Mouse (Mus musculus): ENCODE results near the gene Mgmt. TPM values are rescaled to one million over a fixed set of nuclear protein-coding genes. Genes with fewer than 3 reads are reported as not detected.

The Mgmt gene
- polyA plus RNA-seq, 2 experiments: 1.3 to 3.4 TPM

GRCm38 (mm10) chr7:137020195-137020594 is 125.8 kb downstream of the Mgmt start:
- TF ChIP-seq CTCF (IDR thresholded peaks at IDR 0.05; ENCODE audit: low read depth): no peak
- TF ChIP-seq EP300 (IDR thresholded peaks at IDR 0.05; ENCODE audit: low read depth): no peak
- no peaks in the 10 kb centered on the region for H3K4me1 ChIP-seq (replicated peaks; ENCODE audit: control insufficient read depth in 2 of 2, insufficient read depth in 2 of 2, low read length in 1 of 2)
- no peaks in the 10 kb centered on the region for H3K27me3 ChIP-seq (ENCODE audit: control insufficient read depth, insufficient read depth, low read length)
- 65% methylated on average over 6 of the region's 6 CpGs for WGBS (ENCODE audit: insufficient replicate concordance)
- ATAC-seq (ENCODE audit: insufficient read depth): no peak
- no peaks in the 10 kb centered on the region for H3K36me3 ChIP-seq (replicated peaks; ENCODE audit: control insufficient read depth, insufficient read depth, low read depth)
- no peak overlapping the region for H3K9ac ChIP-seq (replicated peaks)
- no peak overlapping the region for H3K4me2 ChIP-seq (ENCODE audit: low read depth)
- no peak overlapping the region for H3K4me3 ChIP-seq (ENCODE audit: insufficient read depth in 1 of 2, low read depth in 2 of 2, low read length in 2 of 2)
- no peak for DNase-seq (ENCODE audit: low read depth in 3 of 3, low spot score in 3 of 3)
- H3K9me3 ChIP-seq (ENCODE audit: control insufficient read depth, low read length): no peaks in the 10 kb centered on the region
- H3K27ac ChIP-seq: no peak overlapping the region

DNA sequence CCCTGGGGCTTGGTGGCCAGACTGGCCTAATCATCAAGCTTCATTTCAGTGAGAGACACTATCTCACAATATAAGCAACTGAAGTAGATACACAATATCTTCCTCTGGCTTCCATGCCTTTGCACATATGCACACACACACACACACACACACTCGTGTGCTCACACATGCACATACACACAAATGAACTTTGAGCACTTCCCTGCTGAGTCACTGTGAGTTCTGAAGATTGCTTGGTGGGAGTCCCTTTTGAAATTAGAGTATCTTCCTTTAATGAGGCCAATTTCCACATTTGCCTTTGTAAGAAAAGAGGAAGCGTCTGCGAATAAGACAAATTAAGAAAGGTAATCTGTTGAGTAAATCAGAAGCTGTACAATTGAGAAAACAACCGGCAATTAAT is 136.4 kb downstream of the Mgmt start:
- Histone ChIP-seq H3K27me3 (ENCODE audit: control insufficient read depth, insufficient read depth, low read length) (no peaks in the 10 kb centered on the region), H3K9me3 (ENCODE audit: control insufficient read depth, low read length) (no peaks in the 10 kb centered on the region), H3K4me3 (ENCODE audit: insufficient read depth in 1 of 2, low read depth in 2 of 2, low read length in 2 of 2) (no peak overlapping the region), H3K27ac (no peak overlapping the region), H3K4me1 (replicated peaks; ENCODE audit: control insufficient read depth in 2 of 2, insufficient read depth in 2 of 2, low read length in 1 of 2) (no peaks in the 10 kb centered on the region), H3K9ac (replicated peaks) (no peak overlapping the region), H3K36me3 (replicated peaks; ENCODE audit: control insufficient read depth, insufficient read depth, low read depth) (no peaks in the 10 kb centered on the region), H3K4me2 (ENCODE audit: low read depth) (no peak overlapping the region)
- ATAC-seq (ENCODE audit: insufficient read depth): no peak
- WGBS (ENCODE audit: insufficient replicate concordance): 59% methylated on average over 4 of the region's 4 CpGs
- TF ChIP-seq EP300 (IDR thresholded peaks at IDR 0.05; ENCODE audit: low read depth) (no peak), CTCF (IDR thresholded peaks at IDR 0.05; ENCODE audit: low read depth) (no peak)
- DNase-seq (ENCODE audit: low read depth in 3 of 3, low spot score in 3 of 3): no peak

GRCm38 (mm10) chr7:137033177-137033576 is 138.8 kb downstream of the Mgmt start:
- TF ChIP-seq CTCF (IDR thresholded peaks at IDR 0.05; ENCODE audit: low read depth) (no peak), EP300 (IDR thresholded peaks at IDR 0.05; ENCODE audit: low read depth) (no peak)
- 83% methylated on average over 12 of the region's 12 CpGs for WGBS (ENCODE audit: insufficient replicate concordance)
- Histone ChIP-seq H3K4me2 (ENCODE audit: low read depth) (no peak overlapping the region), H3K27me3 (ENCODE audit: control insufficient read depth, insufficient read depth, low read length) (no peaks in the 10 kb centered on the region), H3K36me3 (replicated peaks; ENCODE audit: control insufficient read depth, insufficient read depth, low read depth) (no peaks in the 10 kb centered on the region), H3K9me3 (ENCODE audit: control insufficient read depth, low read length) (no peaks in the 10 kb centered on the region), H3K4me3 (ENCODE audit: insufficient read depth in 1 of 2, low read depth in 2 of 2, low read length in 2 of 2) (no peak overlapping the region), H3K4me1 (replicated peaks; ENCODE audit: control insufficient read depth in 2 of 2, insufficient read depth in 2 of 2, low read length in 1 of 2) (no peaks in the 10 kb centered on the region), H3K9ac (replicated peaks) (no peak overlapping the region), H3K27ac (no peak overlapping the region)
- ATAC-seq (ENCODE audit: insufficient read depth) (no peak), DNase-seq (ENCODE audit: low read depth in 3 of 3, low spot score in 3 of 3) (no peak)

DNA sequence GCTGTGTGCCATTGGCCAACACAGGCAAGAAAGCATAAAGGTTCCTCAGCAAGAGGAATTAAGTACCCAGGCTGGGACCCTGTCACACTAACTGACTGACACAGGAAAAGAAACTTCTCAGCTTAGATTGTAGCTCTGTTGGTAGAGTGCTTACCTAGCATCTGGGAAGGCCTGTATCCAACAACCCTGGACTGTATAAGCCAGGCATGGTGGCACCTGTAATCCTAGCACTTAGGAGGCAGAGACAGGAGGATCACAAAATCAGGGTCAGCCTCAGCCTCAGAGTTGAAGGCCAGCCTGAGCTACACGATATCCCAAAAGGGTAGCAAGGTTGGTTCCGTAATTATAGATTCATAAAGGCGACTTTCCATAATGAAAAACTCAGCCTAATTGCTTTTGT is 140.6 kb downstream of the Mgmt start:
- Histone ChIP-seq H3K9me3 (ENCODE audit: control insufficient read depth, low read length) (no peaks in the 10 kb centered on the region), H3K4me1 (replicated peaks; ENCODE audit: control insufficient read depth in 2 of 2, insufficient read depth in 2 of 2, low read length in 1 of 2) (no peaks in the 10 kb centered on the region)

GRCm38 (mm10) chr7:137035916-137036315 is 141.5 kb downstream of the Mgmt start:
- no peak for TF ChIP-seq EP300 (IDR thresholded peaks at IDR 0.05; ENCODE audit: low read depth)
- TF ChIP-seq CTCF (IDR thresholded peaks at IDR 0.05; ENCODE audit: low read depth): no peak
- no peaks in the 10 kb centered on the region for H3K9me3 ChIP-seq (ENCODE audit: control insufficient read depth, low read length)
- WGBS (ENCODE audit: insufficient replicate concordance): 53% methylated on average over 5 of the region's 5 CpGs

More for the DNA sequence above, 140.6 kb downstream of the Mgmt start:
- H3K27me3 ChIP-seq (ENCODE audit: control insufficient read depth, insufficient read depth, low read length): no peaks in the 10 kb centered on the region
- H3K36me3 ChIP-seq (replicated peaks; ENCODE audit: control insufficient read depth, insufficient read depth, low read depth): no peaks in the 10 kb centered on the region
- no peak overlapping the region for H3K4me3 ChIP-seq (ENCODE audit: insufficient read depth in 1 of 2, low read depth in 2 of 2, low read length in 2 of 2)
- no peak overlapping the region for H3K27ac ChIP-seq
- WGBS (ENCODE audit: insufficient replicate concordance): 67% methylated on average over 3 of the region's 3 CpGs
- ATAC-seq (ENCODE audit: insufficient read depth) (no peak), DNase-seq (ENCODE audit: low read depth in 3 of 3, low spot score in 3 of 3) (no peak)
- TF ChIP-seq EP300 (IDR thresholded peaks at IDR 0.05; ENCODE audit: low read depth) (no peak), CTCF (IDR thresholded peaks at IDR 0.05; ENCODE audit: low read depth) (no peak)
- no peak overlapping the region for H3K9ac ChIP-seq (replicated peaks)
- H3K4me2 ChIP-seq (ENCODE audit: low read depth): no peak overlapping the region

More at GRCm38 (mm10) chr7:137035916-137036315, 141.5 kb downstream of the Mgmt start:
- Histone ChIP-seq H3K36me3 (replicated peaks; ENCODE audit: control insufficient read depth, insufficient read depth, low read depth) (no peaks in the 10 kb centered on the region), H3K27ac (no peak overlapping the region), H3K27me3 (ENCODE audit: control insufficient read depth, insufficient read depth, low read length) (no peaks in the 10 kb centered on the region), H3K4me2 (ENCODE audit: low read depth) (no peak overlapping the region), H3K4me1 (replicated peaks; ENCODE audit: control insufficient read depth in 2 of 2, insufficient read depth in 2 of 2, low read length in 1 of 2) (no peaks in the 10 kb centered on the region), H3K9ac (replicated peaks) (no peak overlapping the region), H3K4me3 (ENCODE audit: insufficient read depth in 1 of 2, low read depth in 2 of 2, low read length in 2 of 2) (no peak overlapping the region)
- no peak for DNase-seq (ENCODE audit: low read depth in 3 of 3, low spot score in 3 of 3)
- ATAC-seq (ENCODE audit: insufficient read depth): no peak
